Mouse (Mus musculus): ENCODE results near the gene Gm7347. TPM values are rescaled to one million over a fixed set of nuclear protein-coding genes. Genes with fewer than 3 reads are reported as not detected.
A peak's percentile ranks its signal among the peaks of the same experiment; 100 is the strongest.
"Not testable (repeated sequence)": the region's sequence is repeated elsewhere in the genome, so short reads cannot be mapped to it uniquely, and the experiment has no call there.

Gm7347 gene
- polyA plus RNA-seq, 1 experiment from 2014 or later: not detected

GRCm38 (mm10) chr5:26006937-26007695, 51.3 kb downstream of the Gm7347 start:
- 15% methylated on average over 44 of the region's 45 CpGs for WGBS
- Histone ChIP-seq H3K4me3 (ENCODE audit: low read depth, low read length) (peak overlapping the region; percentile 5), H3K4me2 (replicated peaks; ENCODE audit: low read depth, low read length) (peak overlapping the region; percentile 35)
- H3K9ac ChIP-seq (replicated peaks; ENCODE audit: low read depth, low read length); H3K9me3 ChIP-seq (ENCODE audit: control insufficient read depth, low read depth, low read length); H3K36me3 ChIP-seq (ENCODE audit: control insufficient read depth, insufficient read depth, low read length); H3K4me1 ChIP-seq (ENCODE audit: control insufficient read depth, insufficient read depth, low read length); H3K27me3 ChIP-seq (ENCODE audit: control insufficient read depth, insufficient read depth, low read length); H3K27ac ChIP-seq (ENCODE audit: low read length): not testable (repeated sequence)
- peak; percentile 71 for ATAC-seq (ENCODE audit: insufficient number of reproducible peaks, insufficient read depth, low FRiP score, low read depth)

DNA sequence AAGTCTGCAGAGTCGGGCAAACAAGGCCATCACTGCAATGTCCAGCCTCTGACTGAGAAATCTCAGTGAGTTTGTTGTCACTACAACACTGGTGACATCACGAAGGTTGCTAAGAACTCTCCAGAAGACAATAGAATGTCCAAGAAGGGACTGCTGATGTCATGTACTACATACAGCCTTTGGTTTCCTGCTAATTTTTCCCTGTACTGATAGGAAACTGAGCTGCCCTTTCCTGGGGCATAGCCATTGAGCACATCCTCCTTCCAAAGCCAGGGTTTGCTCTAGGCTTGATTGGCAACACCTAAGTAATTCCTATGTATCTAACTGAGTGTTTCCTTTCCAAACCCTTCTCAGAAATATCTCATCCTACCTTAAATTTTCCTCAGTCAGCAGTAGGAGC, 53.7 kb downstream of the Gm7347 start, which contains the start of gene Gm1979:
Gm1979 (minus strand) TSS at position 101 of the 400 bp plus-strand sequence.
- not testable (repeated sequence) for H3K36me3 ChIP-seq (ENCODE audit: control insufficient read depth, insufficient read depth, low read length); H3K4me2 ChIP-seq (replicated peaks; ENCODE audit: low read depth, low read length); H3K4me1 ChIP-seq (ENCODE audit: control insufficient read depth, insufficient read depth, low read length); H3K27me3 ChIP-seq (ENCODE audit: control insufficient read depth, insufficient read depth, low read length); ATAC-seq (ENCODE audit: insufficient number of reproducible peaks, insufficient read depth, low FRiP score, low read depth); H3K9me3 ChIP-seq (ENCODE audit: control insufficient read depth, low read depth, low read length); H3K9ac ChIP-seq (replicated peaks; ENCODE audit: low read depth, low read length); H3K27ac ChIP-seq (ENCODE audit: low read length); H3K4me3 ChIP-seq (ENCODE audit: low read depth, low read length)
- 82% methylated on average over 1 of the region's 2 CpGs for WGBS

Other genes with a start within 250 kb of the Gm7347 start
- gene Gm21663, start 116.2 kb downstream of the Gm7347 start, polyA plus RNA-seq (2014; fragmentation: Nextera tagmentation; extraction: Ambion mirVana): 0.26 TPM in 1 of 2 replicates, not detected in the other
- 0.11 and 0.17 TPM in 2 replicates for gene Gm21671, start 104.2 kb downstream of the Gm7347 start, polyA plus RNA-seq (2014; fragmentation: Nextera tagmentation; extraction: Ambion mirVana)
- gene Gm21680, start 85.9 kb downstream of the Gm7347 start, polyA plus RNA-seq (2014; fragmentation: Nextera tagmentation; extraction: Ambion mirVana): 0.18 and 0.22 TPM in 2 replicates
- gene Gm21698, start 69.9 kb downstream of the Gm7347 start, polyA plus RNA-seq (2014; fragmentation: Nextera tagmentation; extraction: Ambion mirVana): 0.15 and 0.32 TPM in 2 replicates
- gene Gm1979, start 53.8 kb downstream of the Gm7347 start, polyA plus RNA-seq (2014; fragmentation: Nextera tagmentation; extraction: Ambion mirVana): 0.13 and 0.23 TPM in 2 replicates
- gene Gm5862, start 35.7 kb downstream of the Gm7347 start, polyA plus RNA-seq (2014; fragmentation: Nextera tagmentation; extraction: Ambion mirVana): 0.34 TPM in 1 of 2 replicates, not detected in the other
- 0.18 and 0.52 TPM in 2 replicates for gene Speer4a, start 19.0 kb downstream of the Gm7347 start, polyA plus RNA-seq (2014; fragmentation: Nextera tagmentation; extraction: Ambion mirVana)
- 0.09 TPM in 1 of 2 replicates, not detected in the other for gene Gm10471, start 30.7 kb upstream of the Gm7347 start, polyA plus RNA-seq (2014; fragmentation: Nextera tagmentation; extraction: Ambion mirVana)
- gene 5031410I06Rik, start 46.8 kb upstream of the Gm7347 start, polyA plus RNA-seq (2014; fragmentation: Nextera tagmentation; extraction: Ambion mirVana): 0.24 and 0.32 TPM in 2 replicates
- 0.14 and 0.22 TPM in 2 replicates for gene Gm10220, start 62.8 kb upstream of the Gm7347 start, polyA plus RNA-seq (2014; fragmentation: Nextera tagmentation; extraction: Ambion mirVana)
- not detected in 2 replicates for gene Gm7361, start 199.1 kb upstream of the Gm7347 start, polyA plus RNA-seq (2014; fragmentation: Nextera tagmentation; extraction: Ambion mirVana)